Mouse (Mus musculus) cerebellum, adult 2 months (tissue): ENCODE data around the gene Zbtb1.

Experiments
- CTCF ChIP-seq: fragments of 200-500 bp; IDR thresholded peaks from 2 replicates; pipeline ENCODE4 v1.5.1; 2011; ENCODE audit warnings: low read depth, mild to moderate bottlenecking, control low read depth, low read length, moderate library complexity, borderline replicate concordance; ENCODE audit not compliant: insufficient read depth
- POLR2A ChIP-seq: fragments of 200-500 bp; IDR thresholded peaks from 2 replicates; pipeline ENCODE4 v1.6.1; 2011; ENCODE audit warnings: low read length, control low read depth, borderline replicate concordance; ENCODE audit not compliant: insufficient read depth

DNA sequence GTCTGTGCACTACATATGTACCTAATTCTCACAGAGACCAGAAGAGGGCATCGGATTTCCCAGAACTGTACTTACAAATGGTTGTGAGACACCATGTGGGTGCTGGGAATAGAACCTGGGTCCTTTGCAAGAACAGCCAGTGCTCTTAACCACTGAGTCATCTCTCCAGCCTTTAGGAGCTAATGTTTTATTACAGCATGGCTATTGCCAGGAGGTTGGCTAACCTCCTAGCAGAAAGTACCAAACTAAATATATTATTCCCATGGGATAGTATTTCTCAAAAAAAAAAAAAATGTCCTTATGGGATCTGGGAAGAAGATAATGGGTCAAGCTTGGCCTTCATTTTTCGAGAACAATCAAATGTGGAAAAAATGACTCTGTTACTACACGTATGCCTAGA, 55.2 kb downstream of the Zbtb1 start:
- no peak for TF ChIP-seq CTCF
- TF ChIP-seq POLR2A, result no peak
